Mouse (Mus musculus): ENCODE measurements around the gene Zkscan16.
A peak's percentile ranks its signal among the peaks of the same experiment; 100 is the strongest.

Zkscan16 gene

DNA sequence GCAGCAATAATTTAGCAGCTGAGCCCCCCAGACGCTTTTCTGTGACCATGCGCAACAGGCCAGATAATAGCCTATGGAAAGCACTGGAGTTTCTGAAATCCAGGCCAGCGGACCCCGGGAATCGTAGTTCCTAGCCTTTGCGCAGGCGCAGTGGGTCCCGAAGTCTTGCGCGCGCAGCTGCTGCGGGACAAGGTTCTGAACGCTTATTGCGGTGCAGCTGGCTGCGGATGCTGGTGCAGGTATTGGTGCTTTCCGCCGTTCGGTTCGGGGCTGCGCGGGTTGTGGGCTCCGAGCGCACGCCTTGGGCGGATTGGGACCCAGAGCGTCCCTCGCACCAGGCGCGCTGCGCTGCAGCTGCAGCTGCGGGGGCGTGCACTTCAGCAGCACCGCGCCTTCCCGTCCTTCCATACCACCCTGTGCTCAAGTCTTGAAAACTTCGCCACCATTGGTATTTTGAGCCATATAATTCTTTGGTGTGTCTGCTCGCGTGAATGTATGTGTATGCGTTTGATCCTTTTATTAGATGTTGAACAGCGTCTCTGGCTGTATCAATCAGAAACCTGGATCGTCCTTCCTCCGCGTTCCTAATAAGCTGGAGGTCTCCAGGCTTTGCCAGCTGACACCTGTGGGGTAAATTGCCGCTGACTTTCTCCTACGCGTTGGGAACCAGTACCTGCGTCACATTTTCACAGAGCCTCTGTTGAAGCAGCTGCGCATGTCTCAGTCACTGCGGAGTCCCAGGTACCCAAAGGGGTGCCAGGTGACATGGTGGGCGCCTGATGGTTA is at the start of gene Zkscan16:
TSS of gene Zkscan16 (plus strand) at position 209 of the 786 bp plus-strand sequence.
- DNase-seq: peak; percentile 82

DNA sequence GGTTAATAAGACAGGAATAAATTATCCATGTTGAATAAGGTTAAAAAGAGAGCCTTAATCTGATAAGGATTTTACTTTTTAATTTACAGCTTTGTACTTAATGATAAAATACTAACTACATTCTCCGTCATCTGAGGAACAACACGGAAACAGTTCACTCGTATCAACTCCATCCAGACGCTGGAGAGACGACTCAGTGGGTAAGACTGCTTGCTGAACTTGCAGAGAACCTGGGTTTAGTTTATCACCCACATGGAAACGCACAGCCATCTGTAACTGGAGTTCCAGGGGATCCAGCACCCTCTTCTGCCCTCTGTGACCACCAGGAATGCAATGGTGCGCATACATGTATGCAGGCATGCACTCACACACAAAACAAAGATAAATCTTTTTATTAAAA is 49.0 kb upstream of the Zkscan16 start:
- DNase-seq: no peak

DNA sequence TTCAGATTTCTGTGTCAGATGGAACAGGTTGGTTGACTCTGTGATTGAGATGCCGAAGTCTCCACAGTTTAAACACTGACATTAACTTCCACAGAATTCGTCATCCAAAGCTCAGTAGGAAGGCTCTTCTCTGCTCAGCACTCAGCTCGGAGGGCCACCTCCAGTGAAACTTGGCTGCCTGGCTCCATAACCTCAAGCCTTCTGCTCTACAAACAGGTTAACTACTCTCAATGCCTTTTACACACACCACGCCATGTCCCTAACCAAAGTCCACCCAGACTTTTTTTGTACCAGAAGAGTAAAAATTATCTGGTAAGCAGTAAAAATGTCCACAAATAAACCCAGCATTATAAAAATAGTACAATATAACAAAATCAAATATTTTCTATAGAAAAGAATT is 46.0 kb upstream of the Zkscan16 start:
- no peak for DNase-seq

DNA sequence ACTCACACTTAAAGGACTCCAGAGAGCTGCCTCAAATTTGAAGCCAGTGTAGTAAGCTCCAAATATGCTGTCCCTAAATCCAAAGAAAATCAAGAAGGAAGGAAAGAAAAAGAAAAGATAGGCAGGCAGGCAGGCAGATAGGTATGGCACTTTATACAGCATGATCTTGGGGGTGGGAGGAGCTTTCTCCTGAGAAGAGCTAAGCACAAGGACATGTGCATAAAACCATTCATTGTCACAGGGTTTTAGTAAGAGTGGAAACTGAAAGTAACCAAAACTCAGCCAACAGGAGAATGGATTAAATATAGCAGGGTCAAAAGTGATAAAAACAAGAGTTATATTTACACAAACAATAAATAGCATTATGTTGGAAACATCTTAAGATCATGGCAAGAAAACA is 45.1 kb upstream of the Zkscan16 start:
- DNase-seq: no peak

DNA sequence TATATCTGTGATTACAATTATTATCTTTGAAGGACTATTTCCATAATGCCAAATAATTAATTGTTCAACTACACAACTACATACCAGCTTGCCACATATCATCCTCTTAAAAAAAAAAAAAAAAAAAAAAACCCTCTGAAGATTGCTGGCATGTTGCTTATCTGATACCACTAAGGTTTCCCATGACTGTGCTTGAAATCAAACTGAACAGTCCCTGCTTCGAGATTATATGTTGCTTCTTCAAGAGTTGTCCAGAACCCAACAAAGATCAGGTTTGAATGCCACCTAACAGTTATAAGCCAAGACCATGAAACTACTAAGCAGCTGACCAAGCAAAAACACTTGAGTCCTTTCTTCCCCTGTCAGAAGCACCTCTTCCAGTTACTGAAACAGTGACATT is 36.0 kb upstream of the Zkscan16 start:
- DNase-seq: no peak

DNA sequence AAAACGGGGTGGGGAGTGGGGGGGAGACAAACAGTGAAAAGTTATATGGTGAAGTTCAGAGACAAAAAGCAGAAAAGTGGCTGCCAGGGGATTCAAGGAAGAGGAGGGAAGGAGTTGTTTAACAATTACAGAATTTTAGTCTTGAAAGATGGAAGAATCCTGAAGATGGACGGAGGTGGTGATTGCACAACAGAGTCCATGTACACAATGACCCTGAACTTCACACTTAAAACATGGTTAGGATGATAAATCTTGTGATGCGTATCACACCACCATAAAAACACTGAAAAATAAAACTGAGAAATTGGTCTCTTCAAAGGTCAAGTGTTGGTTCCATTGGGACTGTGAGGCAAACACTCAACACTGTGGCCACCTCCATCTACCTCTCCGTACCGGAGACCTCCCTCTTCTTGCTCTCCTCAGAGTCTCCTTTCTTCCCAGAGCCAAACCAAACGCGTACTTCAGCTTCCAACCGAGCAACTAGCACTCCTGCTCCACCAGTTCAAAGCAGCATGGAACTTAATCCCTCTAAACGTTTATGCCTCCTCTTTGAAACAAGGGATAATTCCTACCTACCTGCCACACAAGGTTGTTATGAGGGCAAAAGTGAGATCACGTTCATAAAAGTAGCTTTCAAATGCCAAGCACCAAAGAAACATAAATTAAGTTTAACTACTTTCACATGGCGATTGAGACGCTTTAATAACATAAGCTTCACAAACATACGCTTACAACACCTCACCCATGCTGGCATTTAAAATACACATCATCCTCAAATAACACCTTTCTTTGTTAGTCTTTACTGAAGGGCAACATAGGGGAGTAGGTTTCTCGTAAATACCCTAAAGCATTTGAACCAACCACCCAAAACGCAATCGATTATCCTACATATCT is 33.0 kb upstream of the Zkscan16 start:
- no peak for DNase-seq

DNA sequence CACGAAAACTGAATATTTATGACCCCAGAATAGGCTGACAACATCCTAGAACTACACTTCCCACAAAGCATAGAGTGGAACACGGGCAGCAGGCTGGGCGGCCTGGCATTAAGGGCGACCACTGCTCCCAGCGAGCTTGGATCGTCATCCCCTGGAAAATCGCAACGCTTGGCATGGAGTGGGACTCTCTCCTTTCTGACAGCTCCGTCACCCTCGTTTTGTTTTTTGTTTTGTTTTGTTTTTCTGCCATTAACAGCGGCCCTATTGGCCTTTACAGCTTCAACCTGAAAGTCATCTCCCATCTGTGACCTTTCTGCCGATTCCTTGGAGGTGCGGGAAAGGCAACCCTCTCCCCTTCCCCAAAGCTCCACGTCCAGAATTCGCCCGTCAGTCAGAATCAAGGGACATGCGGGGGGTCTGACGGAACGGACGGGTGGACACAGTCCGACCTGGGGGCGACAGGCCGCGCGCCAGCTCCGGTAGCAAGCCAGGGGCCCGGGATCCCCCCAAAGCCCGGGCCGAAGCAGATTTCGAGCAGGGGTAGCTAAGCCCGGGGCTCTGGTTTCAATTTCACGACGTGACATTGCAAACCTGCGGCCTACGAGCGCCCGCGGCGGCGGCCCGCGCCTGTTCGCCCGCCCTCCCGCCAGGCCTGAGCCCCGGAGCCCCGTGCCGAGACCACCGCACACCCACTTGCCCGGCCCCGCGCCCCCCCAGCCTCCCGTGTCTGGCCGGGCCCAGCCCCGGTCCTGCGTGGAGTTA is 32.2 kb upstream of the Zkscan16 start:
- peak; percentile 65 for DNase-seq

DNA sequence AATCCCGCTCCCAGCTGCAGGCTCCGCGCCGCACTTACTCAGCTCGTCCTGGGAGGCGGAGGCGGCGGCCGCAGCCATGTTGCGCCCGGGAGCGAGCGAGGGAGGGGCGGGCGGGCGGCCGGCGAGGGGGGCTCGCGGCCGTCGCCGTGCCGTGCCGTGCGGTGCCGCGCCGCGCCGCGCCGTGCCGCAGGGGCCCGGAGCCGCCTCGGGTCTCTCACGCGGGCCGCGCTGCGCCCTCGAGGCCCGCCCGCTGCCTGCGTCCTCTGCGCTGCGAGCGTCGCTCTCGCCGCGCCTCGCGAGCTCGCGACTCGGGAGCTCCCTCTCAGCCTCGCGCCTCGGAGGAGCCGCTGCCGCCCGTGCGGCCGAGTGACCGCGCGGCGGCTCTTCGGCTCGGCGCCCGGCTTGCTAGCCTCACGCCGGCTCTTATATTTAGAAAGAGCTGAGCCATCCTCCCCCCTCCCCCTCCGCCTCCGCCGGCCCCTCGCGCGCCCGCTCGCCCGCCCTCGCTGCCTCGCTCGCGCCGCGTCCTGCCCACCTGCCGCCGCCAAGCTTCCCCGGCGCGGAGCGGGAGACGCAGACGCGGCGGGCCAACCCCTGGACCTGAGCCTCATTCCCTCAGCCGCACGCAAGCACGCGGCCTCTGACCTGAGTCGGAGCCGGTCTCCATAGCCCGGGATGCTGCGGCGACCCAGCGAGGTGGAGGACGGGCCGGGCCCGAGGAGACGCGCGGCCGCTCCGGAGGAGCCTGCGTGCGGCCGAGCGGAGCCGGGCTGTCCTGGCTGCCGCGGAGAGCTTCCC is 31.4 kb upstream of the Zkscan16 start:
- peak; percentile 70 for DNase-seq

DNA sequence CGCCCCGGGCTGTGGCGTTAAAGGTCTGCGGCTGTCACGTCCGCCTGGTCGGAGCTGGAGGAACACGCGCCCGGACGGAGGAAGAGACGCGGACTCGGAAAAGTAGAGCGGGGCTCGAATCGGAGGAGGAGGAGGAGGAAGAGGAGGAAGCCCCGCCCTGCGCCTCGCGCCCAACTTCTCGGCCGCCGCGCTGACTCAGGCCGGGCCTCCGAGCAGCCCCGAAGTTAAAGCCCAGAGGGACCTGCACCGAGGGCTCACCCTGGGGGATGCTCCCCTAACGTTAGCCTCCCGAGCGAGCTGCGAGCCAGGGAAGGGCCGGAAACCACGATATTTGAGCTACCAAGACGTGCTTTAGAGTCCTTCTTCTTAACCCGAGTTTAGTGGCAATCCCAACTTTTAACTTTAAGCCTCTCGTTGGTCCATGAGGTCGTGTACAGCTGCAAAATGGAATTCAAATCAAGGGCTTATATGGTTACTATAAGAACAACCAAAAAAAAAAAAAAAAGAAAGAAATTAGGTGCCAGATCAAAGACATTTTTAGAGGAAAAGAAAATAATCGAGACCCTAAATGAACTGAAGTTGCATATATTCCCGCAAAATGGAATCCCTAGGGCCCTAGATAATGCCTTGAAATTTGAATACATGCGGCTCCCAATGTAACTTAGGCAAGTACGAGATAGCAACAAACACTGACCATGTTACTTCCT is 30.6 kb upstream of the Zkscan16 start, which contains the start of gene Ecpas:
TSS of gene Ecpas (minus strand) at position 121 of the 707 bp plus-strand sequence.
- DNase-seq: peak; percentile 88

DNA sequence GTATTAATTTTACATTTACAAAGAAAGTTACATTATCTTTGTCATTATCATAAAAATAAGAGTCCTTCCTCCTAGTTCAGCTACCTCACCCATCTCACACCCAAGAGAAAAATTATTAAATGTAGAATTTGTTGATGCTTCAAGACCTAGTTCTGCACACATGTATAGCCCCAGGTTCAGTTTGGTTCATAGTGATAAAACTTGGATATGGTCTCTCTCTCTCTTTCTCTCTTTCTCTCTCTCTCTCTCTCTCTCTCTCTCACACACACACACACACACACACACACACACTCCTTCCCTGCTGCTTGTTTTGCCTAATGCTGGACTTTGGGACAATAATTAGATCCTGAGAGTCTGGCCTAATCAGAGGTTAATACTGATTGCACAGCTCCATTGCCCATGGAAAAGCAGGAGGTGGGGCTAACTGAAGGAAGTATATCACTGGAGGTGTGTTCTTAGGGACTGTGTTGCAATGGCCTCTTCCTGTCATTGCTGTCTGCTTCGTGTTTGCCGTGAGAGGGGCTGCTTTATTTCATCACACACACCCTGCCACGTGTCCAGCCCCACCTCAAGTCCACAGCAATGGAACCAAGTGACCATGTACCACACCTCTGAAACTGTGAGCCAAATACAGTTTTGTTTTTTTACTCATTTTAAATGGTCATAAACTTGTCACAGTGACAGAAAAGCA is 29.9 kb upstream of the Zkscan16 start:
- DNase-seq: peak; percentile 20

DNA sequence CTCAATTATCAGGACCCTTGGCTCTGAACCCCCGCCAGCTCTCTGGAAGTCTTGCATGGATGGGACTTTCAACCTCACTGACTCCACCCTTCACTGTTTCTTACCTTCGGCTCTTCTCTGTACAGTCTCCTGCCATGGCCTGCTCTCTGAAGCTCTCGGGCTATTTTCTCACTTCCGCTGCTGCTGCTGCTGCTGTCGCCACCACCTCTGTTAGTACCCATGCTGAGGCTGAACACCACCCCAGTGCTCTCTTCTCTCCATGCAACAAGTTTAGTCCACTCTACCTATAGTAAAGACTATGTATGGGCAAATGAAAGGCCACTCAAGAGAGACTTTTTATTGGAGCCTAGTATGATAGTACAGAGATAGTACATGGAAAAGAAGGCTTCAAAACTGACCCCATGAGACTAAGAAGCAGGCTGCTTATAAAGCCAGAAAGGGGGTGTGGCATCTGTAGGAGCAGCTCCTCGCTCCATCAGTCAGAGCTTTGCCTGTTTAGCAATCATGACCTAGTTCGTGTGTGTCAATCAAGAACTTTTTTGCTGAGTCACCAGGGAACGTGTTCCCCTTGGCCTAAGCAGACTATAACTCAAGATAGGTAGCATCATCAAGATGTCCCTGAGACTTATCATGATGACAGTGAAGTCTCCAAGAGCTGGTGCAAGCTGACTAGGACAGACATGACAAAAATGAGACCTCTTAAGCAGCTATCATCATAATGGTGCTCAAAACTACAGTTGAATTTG is 28.2 kb upstream of the Zkscan16 start:
- DNase-seq: no peak

DNA sequence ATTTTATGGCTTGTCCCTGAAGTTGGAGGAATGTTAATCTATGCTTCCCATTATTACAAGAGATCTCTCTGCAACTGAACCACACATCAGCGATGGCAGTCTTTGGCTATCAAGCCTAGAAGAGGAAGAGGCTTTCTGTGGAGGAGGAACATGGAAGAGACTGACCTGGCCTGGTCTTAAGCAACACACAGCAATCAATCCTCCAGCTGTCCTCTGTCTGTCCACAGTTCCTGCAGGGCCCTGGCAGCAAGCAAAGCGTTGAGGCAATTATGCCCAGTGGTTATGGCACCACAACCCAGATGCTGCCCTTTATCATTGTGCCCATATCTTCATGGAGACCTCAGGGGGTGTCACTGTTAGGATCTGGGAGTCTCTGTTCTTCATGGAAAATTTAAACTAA is 19.5 kb upstream of the Zkscan16 start:
- DNase-seq: no peak

DNA sequence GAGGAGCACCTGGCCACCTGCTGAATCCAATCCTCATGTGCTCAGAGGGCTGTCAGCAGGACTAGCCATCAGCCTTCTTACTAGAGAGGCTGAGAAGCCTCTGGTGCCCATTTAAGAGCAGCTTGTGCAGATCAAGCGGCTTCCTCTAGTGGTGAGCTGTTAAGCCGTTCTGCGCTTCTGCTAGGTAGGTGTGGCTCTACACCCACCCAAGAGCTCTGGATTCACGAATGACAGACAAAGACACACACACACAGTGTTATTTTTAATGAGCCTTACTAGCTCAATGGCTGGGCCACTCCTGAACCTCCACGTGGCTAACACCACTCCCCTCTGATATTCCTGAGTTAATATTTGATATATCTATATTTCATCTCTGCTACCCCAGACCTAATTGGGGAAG is 17.8 kb upstream of the Zkscan16 start:
- DNase-seq: no peak

DNA sequence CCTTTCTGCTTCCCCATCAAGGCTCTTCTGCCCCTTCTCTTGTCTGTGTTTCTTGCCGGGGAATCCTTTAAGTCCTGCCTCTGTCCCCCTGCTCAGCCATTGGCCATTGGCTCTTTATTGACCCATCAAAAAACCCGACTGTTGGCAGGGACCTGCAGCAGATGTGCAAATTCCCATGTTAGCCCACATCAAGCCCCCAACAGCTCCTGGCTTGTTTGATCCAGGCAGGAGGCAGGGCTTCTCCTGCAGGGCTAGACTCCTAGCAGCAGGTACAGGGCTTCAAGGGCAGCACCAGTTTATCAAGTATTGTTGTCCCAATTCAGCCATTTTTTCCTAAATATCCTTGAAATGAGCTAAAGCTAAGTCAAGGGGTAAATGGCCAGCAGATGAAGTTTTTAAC is 17.3 kb upstream of the Zkscan16 start:
- DNase-seq: no peak

DNA sequence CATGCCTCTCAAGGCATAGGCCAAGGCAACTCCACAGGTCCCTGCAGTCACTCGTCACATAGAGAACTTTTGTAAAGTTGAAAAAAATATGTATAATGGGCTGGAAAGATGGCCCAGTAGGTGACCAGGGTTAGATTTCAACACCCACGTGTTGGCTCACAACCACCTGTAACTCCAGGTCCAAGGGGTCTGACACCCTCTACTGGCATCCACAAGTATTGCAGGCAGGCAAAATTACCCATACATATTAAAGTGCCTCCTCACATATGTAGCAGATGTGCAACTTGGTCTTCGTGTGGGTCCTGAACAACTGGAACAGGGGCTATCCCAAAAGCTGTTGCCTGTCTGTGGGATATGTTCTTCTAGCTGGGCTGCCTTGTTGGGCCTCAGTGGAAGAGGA is 15.8 kb upstream of the Zkscan16 start:
- DNase-seq: no peak

DNA sequence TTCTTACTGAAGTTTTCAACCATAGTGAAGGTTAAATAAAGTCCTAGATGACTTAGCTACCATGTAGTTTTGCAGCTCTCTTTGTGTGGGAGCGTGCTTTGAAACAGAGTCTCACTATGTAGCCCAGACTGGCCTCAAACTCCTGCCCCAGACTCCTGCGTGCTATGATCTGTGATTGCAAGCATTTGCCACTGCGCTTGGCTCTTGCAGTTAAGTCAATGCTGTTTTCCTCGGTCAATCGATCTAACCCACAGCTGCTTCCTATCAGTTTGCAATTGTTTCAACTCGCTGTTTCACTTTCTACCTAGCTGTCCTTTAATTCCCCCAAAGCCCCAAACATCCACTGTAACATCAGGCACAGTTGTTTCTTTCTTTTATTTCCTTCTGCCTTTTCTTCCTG is 10.9 kb upstream of the Zkscan16 start:
- no peak for DNase-seq

DNA sequence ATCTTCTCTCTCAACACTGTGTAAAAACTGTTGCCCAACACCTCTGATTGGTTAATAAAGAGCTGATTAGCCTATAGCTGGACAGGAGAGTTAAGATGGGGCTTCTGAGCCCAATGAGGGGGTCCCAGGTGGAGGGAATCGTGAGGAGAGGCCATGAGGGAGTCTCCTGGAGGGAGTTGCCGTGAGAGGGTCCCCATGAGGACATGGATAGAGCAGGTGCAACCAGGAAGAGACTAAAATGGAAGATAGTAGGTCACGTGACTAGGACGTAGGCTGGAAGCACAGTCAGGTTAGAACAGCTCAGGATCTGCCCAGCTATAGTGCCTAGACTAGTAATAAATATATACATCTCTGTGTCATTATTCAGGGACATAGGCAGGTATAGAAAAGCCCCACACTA is 9.1 kb upstream of the Zkscan16 start:
- DNase-seq: no peak

DNA sequence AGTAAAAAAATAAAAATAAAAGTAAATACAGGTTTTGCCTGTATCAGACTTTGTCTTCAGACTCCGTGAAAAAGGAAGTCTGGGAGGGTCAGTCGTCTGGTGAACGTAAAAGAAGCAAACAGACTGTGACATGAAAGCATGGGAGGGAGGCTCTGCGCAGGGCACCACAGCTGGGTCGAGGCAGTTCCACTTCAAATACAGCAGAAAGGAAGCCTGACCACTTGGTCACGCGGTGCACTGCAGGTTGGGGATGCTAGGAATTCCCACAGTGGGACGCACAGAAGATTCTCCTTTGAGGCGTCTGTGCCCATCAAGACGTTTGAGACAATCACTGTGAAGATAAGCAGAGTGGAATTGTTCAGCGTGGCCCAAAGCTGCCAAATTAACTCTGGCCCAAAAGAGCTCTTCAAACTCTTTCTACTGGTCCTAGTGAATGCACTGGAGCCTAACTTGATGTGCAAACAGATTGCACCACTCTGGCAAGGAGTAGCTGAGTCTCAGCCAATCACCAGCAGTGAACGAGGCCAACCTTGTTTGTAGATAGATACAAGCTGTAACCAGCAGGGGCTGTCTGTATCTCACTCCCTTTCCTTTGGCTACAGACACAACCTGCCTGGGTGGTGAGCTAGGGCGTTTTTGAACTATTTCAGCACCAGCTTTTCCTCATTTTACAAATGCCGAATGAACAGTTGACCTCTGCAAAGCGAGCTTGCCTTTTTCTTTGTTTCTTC is 8.5 kb upstream of the Zkscan16 start:
- peak; percentile 75 for DNase-seq

DNA sequence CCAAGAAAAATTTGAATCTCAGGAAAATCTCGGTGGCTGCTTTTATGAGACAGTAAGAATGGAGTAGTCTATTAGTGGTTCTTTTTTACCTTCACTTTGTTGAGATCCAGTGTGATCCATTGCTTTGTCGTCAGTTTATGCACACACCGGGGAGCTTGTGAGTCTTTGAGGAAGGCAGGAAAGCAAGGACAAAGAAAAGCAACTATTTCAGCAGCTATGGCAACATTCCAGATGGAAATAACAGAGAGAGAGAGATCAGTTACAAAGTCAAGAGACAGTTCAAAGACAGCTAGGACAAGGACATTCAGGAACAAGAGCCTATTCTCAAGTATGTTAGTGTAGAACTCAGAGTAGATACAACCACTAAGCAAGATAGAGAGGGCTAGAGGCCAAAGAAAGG is 7.6 kb upstream of the Zkscan16 start:
- no peak for DNase-seq

DNA sequence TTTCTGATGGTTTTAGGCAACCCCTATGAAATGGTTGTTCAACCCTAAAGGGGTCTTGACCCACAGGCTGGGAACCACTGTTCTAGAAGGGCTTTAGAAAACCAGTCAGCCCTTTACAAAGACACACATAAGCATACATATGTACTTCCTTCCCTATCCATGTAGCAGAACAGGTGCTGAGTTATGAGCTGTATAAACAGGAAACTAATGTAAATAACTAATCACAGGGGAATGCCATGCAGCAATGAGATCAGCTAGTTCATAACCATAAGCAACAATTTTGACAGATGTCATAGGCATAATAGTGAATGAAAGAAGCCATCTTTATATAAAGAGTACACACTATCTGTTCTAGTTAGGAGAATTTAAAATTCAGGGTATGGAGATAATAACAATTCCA is 1.8 kb upstream of the Zkscan16 start:
- DNase-seq: no peak

All from lung, postnatal 10 days (tissue).